Mouse (Mus musculus) T-helper 1 cell (primary cell): ENCODE results near the gene Tango2.
"Not testable (repeated sequence)": the region's sequence is repeated elsewhere in the genome, so short reads cannot be mapped to it uniquely, and the experiment has no call there.

Source experiments
- in situ Hi-C: fragments of 300-600 bp; cut with MboI, MseI; formaldehyde crosslinking; loops from one replicate; pipeline ENCODE4 v1.15.1; 2025; ENCODE audit warnings: high pct_unique_total_duplicates

Tango2 gene

DNA sequence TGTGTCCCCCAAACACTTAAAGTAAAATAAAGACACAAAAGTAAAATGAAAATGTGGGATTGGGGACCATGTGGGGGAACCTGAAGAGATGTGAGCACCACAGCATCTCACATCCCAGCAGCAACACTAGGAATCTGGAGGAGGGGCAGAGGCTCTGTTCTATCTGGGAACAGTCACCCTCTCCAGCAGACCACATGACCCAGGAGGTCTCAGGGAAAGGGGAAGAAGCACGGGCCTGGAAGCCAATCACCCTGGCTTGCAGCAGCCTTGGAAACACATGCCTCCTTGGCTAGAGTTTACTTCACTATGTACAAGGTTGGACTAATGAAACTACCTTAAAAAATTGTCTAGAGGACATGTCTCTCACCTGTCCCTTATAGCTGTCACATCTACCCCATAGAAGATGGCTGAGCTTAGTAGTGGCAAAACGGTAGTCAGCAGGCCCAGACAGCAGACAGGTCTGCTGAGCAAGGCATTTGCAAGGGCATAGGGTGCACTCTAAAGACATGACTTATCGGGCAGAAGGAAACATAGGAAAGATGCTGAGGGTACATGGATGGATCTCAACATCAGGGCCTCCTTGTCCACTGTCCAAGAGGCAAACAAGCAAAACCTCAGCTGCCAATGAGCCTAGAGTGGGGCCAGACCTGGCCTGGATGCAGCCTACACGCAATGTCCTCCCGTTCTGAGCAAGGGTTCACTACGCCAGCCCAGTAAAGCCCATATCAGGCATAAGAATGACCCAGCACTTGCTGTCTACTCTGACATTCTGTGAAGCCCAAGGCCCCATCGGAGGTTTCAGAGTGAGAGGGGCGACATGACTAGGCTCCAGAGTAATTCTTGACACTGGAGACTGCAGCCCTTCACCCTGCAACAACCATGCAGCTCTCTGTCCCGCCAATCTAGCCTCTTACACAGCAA lies 5.0 kb downstream of the Tango2 start:
- in situ Hi-C loops = no loop called here

DNA sequence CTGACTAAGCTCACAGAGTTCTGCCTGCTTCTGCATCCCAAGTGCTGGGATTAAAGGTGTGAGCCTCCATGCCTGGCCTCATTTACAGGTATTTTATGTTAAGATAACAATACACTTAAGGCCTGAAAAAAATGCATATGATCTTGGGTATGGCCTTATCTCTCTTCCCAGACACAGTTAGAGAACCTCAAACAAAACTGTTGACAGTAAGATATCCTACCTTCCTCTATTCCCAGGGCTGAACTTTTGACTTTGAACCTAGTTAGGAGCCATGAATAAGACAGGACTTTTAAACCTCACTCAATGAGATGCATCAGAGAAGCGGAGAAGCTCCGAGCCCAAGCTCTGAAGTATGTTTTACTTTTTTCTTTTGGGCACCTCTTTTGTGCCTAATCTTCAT lies 5.8 kb downstream of the Tango2 start:
- in situ Hi-C loops = no loop called here

DNA sequence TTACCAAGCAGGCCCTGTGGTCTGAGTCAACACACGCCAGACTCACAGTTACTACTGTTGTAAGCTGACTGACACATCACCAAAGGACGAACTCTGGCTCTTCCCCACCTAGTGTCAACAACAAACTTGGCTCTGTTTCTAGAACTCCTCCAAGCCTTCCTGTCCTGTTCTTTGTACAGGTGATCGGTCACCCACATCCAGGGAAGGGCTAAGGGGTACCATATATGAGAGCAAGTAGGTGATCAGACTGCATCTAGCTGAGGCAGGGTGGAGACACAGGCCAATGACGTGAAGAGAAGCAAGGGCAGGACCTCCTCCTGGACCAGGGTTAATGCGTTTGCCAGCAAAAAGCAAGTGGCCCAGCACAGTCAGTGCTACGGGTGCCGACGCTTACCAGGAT lies 6.3 kb downstream of the Tango2 start:
- in situ Hi-C loops = no loop called here

DNA sequence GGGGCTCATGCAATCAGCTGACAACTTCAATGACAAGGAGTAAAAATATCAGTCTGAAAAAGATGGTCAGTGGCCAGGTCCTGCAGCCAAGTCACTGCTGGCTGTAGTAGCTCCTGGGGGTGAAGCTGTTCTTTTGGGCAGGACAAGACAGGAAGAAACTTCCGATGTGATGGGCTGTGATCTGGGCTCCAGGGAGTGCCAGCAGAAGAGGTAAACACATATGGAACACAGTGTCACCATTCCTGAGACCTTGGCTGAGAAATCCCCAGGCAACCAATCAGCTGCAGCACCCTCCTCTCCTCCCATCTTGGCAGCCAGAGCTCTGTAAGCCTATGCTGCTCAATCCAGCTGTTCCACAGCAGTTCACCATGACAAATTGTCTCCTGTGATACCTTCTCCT lies 8.0 kb downstream of the Tango2 start:
- in situ Hi-C loops = no loop called here

DNA sequence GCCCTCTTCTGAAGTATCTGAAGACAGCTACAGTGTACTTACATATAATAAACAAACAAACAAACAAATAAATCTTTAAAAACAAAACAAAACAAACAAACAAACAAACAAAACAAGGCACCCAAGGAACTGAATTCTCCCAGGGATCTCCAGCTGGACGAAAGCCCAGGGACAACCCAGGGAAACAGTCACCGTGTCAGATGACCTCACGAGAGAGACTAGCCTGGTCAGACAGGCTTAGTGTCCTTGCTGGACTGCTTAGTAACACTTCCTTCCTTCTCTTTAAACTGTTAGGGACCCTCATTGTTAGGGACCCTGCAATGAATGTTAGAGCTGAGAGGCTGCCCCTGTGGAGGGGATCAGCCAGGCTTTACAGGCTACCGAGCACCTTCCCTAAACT lies 10.6 kb downstream of the Tango2 start:
- in situ Hi-C loops = no loop called here

DNA sequence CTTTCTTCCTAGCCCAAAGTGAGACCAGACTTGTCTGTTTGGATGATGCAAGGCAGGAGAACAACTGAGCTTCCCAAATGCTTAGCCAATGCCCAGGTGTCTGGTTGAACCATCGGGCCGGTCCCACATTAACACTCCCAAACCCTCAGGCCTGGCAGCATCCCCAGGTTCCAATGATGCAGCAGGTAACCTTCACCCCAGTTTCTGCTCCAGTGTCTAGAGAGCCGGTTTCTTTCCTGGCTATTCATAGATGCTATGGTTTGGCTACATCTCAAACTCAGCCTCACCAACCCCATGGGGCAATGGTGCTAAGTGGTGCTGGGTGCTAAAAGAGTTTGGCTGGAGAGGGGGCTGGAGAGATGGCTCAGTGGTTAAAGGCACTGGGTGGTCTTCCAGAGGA lies 11.9 kb downstream of the Tango2 start:
- in situ Hi-C loops = no loop called here

DNA sequence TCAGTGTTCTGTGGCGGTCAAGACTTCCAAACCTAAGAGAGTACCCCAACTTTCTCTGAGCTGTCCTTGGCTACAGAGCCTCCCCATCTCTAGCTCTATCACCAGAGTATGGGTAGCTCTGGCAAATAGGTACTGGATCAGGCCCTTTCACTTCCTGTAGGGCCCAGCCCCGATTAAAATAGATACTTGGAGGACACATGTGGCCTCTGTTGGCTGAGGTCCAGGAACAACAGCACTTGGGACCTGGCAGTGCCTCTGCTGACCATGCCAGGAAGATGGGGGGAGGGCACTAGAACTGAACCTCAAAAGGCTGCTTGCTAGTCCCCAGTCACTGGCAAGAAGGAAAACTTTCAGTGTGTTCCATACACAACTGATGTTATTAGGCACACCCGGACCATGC lies 13.9 kb downstream of the Tango2 start:
- in situ Hi-C loops = no loop called here

DNA sequence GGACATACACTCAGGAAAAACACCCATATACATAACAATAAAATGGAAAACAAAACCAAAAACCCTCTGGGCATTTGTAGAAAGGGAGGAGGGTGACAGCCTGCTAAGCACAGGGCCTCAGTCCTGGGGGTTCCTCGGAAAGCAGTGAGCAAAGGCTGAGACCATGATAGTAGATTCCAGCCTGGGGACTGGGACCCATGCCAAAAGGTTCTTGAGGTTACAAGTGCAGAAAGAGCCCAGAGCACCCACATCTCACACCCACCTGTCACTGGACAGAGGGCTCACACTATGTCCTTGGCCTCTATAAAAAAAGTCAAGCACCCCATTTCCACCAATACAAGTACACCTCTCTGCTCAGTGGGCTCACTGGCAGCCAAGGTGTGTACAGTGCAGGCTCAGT lies 19.4 kb downstream of the Tango2 start:
- in situ Hi-C loops = no loop called here

DNA sequence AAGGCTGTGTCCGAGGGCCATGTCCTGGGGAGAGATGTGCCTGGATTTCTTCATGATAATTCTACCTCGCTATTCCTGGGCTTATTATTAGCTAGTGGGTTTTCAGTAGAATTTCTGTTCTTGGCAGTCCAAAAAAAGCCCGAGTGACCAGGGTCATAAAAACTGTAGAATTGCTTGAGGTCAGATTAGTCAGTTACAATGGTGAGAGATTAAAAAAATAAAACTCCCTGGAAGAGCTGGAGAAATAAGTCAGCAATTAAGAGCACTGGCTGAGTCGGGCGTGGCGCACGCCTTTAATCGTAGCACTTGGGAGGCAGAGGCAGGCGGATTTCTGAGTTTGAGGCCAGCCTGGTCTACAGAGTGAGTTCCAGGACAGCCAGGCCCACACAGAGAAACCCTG lies 20.0 kb downstream of the Tango2 start:
- in situ Hi-C loops = no loop called here

DNA sequence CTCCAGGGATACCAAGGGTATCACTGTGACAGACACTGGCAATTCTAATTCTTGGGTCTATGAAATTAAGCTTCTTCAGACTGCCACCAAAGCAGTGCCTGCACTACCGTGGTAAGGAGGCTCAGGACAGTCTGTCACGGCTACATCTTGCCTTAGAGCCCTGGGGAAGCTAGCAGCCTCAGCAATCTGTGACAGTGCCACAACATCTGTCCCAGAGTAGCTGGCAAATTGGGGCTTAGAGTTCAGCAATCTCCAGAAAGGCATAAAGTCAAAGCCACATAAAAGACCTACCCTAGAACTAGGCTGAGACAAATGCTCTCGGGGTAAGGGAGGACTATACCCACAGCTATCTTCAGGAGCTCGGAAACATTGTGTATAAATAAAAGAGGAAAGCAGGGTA lies 22.2 kb downstream of the Tango2 start:
- in situ Hi-C loops = no loop called here

DNA sequence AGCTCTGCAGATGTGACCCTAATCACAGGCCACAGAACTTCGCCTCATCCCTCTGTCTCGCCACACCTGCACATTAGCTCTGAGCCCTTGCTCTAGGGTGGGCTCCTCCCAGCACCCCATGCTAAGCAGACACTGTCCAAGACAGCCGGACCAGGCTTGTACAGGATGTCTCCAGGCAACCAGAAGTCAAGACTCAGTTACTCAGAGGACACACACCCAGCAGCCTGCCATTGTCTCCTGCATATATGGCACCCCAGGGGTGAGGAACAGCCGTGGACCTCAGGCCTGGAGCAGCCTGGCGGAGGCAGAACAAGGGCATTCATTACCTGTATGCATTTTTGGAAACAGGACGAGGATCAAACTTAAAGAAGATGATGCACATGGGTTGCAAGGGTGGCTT lies 23.9 kb downstream of the Tango2 start:
- in situ Hi-C loops = no loop called here

DNA sequence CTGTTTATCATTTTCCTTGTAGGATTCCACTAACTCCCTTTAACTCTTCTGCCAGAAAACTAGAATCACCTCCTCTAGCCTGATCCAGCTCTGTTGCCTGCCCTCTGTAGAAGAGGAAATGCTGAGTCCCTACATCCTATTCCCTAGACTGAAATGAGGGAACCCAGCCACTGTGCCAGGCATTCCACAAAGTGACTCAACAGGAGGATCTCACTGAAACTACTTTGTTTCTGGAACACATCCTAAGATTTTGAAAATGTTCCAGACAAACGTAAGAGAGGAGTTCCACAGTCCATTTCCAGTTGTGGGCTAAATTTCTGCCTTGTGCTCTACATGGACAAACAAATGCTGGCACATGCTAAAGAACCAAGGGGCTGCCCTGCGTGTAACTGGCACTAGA lies 24.4 kb downstream of the Tango2 start:
- in situ Hi-C loops = no loop called here

DNA sequence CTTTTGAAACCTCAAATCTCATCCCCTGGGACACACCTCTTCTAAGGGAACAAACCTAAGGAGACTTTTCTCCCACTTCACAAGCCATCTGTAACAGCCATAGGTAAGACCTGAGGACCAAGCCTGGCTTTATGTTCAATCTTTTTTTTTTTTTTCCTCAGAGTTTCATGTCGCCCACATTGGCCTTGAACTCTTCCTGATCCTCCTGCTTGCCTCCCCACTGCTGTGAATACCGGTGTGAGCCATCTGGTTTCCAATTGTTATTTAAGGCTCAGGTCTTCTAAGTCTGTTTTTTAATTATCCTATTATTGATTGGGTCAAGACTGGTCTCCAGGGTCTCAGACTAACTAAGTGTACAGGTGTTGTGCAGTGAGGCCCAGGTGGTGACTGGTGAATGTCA lies 26.5 kb downstream of the Tango2 start:
- in situ Hi-C loops = no loop called here

DNA sequence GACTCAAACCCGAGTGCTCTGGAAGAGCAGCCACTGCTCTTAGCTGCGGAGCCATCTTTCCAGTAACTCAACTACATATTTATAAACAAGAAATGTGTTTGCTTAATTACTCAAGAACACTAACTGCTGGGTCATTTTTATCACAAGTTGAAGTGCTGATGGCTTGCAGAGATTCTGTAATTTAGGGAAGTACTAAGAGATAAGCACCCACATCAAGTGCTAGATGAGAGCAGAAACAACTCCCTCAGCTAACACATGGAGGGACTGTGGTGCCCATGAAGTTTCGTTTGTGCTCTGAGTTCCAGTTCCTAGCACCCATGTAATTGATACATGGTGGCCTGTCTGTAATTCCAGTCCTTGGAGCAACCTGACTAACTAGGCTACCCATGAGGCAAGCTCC lies 28.9 kb downstream of the Tango2 start:
- in situ Hi-C loops = no loop called here

DNA sequence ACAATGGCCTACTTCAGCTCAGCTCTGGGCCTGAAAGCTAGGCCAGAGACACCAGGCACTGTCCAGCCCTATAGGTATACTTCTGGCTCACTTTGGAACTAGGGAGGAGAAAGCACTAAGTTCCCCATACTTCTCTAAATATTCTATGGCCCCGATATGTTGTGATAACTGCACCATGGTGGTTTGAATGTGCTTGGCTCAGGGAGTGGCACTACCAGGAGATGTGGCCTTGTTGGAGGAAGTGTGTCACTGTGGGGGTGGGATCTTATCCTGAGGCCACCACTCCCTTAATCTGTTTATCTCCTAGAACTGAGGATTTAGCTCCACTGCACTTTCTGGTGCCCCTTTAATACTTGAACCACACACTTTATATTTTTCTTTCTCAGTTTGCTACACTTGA lies 39.7 kb downstream of the Tango2 start:
- in situ Hi-C loops = no loop called here

DNA sequence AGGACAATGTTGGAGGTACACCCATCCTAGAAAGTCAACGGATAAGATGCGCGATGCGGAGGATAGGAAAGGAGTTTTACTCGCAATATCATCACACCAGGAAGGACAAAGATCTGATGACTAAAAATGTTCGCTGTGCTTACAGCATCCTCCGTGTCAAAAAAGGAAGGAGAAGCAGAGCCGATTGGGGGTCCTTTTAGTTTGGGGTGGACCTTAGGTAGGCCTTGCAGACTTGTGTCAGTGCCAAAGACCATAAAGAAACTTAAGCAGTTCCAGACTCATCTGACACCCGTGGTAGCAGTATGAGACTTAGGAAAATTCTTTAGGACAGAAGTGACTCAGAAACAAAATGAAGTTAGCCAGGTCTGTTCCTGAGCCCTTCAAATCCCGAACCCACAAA lies 58.3 kb downstream of the Tango2 start:
- in situ Hi-C loops = not testable (repeated sequence)

DNA sequence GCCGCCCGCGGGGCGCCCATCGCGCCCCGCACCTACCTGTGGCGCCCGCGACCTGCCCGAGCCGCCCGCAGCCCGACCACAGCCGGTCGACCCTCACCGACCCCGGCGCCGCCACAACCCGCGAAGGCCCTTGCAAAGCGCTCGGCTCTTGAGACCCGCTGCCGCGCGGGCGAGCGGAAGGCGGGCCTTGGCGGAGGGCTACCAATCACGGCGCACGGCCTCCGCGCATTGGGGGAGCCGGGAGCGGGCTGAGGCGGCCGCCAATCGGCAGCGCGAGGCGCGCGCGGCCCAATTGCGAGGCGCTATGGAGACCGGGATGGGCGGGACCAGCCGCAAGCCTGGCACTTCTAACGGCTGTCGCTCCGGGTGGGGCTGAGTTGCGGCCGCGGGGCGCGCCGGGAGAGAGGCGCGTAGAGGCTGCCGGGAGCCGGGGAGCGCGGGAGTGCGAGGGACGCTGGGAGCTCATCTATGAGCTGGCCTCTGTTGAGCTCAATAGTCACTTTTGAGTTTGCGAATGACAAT lies 58.8 kb downstream of the Tango2 start, which contains the start of gene Dgcr8:
Dgcr8 (minus strand) TSS at position 180 of the 522 bp plus-strand sequence.
- in situ Hi-C loops = no loop called here

DNA sequence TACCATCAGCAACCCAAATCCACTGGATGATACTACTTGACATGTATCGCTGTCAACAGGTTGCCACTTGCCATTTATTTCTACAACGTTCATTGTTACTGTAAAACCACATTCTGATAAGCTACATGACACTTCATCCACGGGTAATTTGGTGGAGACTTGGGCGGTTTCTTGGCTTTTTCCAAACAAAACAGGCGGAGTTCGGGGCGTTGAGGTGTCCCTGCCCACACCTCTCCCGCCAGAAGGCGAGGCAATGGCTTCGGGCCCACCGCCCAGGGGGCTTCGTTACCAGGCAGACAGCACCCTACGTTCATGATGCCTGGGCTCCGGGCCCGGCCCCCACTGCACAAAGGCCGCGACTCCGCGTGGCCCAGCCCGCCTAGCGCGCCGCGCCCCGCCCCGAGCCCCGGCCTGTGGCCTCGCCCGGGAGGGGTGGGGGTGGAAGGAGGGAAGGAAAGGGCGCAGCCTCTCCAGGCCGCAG lies 59.3 kb downstream of the Tango2 start:
- in situ Hi-C loops = no loop called here

DNA sequence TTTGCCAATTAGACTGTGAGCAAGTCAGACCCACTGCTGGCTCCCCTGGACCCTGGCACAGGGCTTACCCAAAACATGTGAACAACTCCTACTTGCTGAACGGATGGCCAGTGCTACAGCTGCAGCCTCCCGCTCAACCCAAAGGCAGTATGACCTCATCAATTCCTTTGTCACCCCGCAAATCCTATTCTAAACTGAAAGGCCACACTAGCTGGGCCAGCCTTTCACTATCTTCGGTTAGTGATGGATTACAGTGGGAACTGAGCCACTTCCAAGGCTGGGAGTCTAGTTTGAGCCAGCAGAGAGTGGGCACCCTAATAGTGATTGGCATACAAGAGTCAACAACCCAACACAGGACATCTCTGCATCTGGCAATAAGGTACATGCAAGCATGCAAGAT lies 59.7 kb downstream of the Tango2 start:
- in situ Hi-C loops = no loop called here

DNA sequence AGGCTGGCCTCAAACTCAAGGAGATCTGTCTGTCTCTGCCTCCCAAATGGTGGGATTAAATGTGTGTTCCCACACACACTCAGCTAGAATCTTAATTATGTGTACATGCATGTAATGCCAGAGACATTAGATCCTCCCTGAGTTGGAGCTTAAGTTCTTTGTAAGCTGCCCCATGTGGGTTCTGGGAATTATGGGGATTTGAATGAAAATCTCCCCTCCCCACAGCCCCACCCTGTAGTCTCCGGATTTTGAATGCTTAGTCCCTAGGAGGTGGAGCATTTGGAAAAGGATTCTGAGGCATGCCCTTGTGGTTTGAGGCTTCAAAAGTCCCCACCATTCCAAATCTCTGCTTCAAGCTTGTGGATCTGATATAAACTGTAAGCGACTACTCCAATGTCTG lies 72.7 kb downstream of the Tango2 start:
- in situ Hi-C loops = no loop called here

DNA sequence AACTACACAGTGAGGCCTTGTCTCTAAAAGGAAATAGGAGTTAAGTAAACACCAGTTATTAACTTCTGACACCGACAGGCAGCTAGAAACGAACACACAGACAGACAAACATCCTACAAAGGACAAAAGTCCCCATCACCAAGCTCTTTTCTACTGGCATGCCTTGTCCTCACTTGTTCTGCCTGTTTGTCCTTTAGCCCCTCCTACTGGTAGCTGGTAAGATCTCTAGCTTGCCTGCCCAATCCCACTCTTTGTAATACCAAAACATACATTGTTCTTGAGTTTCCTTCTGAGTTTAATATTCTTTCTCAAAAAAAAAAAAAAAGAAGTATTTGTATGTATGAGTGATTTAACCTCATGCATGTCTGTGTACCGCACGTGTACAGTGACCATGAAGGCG lies 79.7 kb downstream of the Tango2 start:
- in situ Hi-C loops = no loop called here

DNA sequence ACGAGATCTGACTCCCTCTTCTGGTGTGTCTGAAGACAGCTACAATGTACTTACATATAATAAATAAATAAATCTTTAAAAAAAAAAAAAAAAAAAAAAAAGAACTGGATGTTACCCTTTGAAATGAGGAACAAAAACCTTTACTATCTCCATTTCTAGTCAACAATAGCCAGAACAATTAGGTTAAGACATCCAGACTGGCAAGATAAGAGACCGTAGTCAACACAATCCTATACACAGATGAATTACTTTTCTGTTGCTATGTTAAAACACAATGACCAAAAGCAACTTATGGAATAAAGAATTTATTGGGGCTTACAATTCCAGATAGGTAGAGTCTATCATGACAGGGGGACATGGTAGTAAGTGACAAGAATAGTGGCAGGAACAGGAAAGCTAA lies 82.9 kb downstream of the Tango2 start:
- in situ Hi-C loops = no loop called here

DNA sequence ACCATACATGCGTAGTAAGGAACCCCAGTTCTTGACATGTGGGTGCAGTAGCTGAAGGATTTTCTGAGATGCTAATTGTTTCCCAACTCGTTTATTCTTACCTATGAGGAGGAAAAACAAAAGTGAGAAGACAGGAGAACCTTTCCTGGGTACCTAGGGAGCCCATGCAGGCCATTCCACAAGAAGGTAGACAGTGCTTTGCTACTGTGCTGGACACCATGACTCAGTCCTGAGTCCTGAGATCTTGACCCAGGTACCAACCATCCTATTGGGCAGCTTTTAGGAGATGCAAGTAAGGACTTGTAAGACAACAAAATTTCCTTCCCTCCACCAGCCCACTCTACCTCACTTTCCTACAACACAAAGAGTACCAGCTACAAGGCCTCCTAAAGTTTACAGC lies 89.7 kb downstream of the Tango2 start, which contains the start of gene Gm49776:
Gm49776 (minus strand) TSS at position 101 of the 400 bp plus-strand sequence.
- in situ Hi-C loops = no loop called here
